Mouse (Mus musculus): ENCODE data around the gene Ppm1h. TPM values are rescaled to one million over a fixed set of nuclear protein-coding genes. Genes with fewer than 3 reads are reported as not detected.

Gene Ppm1h
- polyA plus RNA-seq, 1 experiment = 0.13 TPM

- Histone ChIP-seq H3K79me2 (ENCODE audit: control insufficient read depth, insufficient read depth) (no peaks in the 10 kb centered on the region), H3K27me3 (ENCODE audit: control insufficient read depth, insufficient read depth, insufficient read length) (peaks cover 18% of the 10 kb centered on the region), H3ac (ENCODE audit: control insufficient read depth, insufficient read length) (no peak overlapping the region), H3K4me3 (no peak overlapping the region), H3K4me2 (ENCODE audit: low read depth) (no peak overlapping the region), H3K36me3 (ENCODE audit: control insufficient read depth, insufficient read depth) (no peaks in the 10 kb centered on the region)
- TF ChIP-seq E2F4 (IDR thresholded peaks at IDR 0.05; ENCODE audit: insufficient read depth) = no peak
- no peak for TF ChIP-seq SRF (IDR thresholded peaks at IDR 0.05; ENCODE audit: control insufficient read depth, insufficient read length, low read depth)
- no peak for TF ChIP-seq MAX (IDR thresholded peaks at IDR 0.05; ENCODE audit: low read depth)
Measured at GRCm38 (mm10) chr10:122753924-122754307, 75.4 kb downstream of the Ppm1h start.

- no peak overlapping the region for H3K4me2 ChIP-seq (ENCODE audit: low read depth)
- H3K79me2 ChIP-seq (ENCODE audit: control insufficient read depth, insufficient read depth) = no peaks in the 10 kb centered on the region
- no peak for TF ChIP-seq SRF (IDR thresholded peaks at IDR 0.05; ENCODE audit: control insufficient read depth, insufficient read length, low read depth)
- TF ChIP-seq MAX (IDR thresholded peaks at IDR 0.05; ENCODE audit: low read depth) = no peak
- TF ChIP-seq TCF12 (IDR thresholded peaks at IDR 0.05; ENCODE audit: insufficient read depth, poor library complexity, severe bottlenecking) = no peak
- TF ChIP-seq CEBPB (IDR thresholded peaks at IDR 0.05; ENCODE audit: insufficient read depth, poor library complexity, severe bottlenecking) = no peak
- TF ChIP-seq E2F4 (IDR thresholded peaks at IDR 0.05; ENCODE audit: insufficient read depth) = no peak
- TF ChIP-seq USF1 (IDR thresholded peaks at IDR 0.05; ENCODE audit: low read depth) = no peak
- no peak for TF ChIP-seq MYOD1 (IDR thresholded peaks at IDR 0.05; ENCODE audit: control insufficient read depth in 1 of 3, insufficient read length in 2 of 3, low read depth in 2 of 3)
- no peak for TF ChIP-seq POLR2A (IDR thresholded peaks at IDR 0.05; ENCODE audit: insufficient read length, low read depth)
- no peak for TF ChIP-seq REST (IDR thresholded peaks at IDR 0.05; ENCODE audit: insufficient read depth, insufficient read length)
- TF ChIP-seq MYOG (IDR thresholded peaks at IDR 0.05; ENCODE audit: control insufficient read depth in 1 of 3, insufficient read depth in 1 of 3, insufficient read length in 2 of 3, low read depth in 2 of 3) = no peak
- no peak for TF ChIP-seq TCF3 (IDR thresholded peaks at IDR 0.05; ENCODE audit: insufficient read length, low read depth)
- no peak for TF ChIP-seq POLR2AphosphoS2 (IDR thresholded peaks at IDR 0.05; ENCODE audit: insufficient read length, low read depth)
- peaks cover 18% of the 10 kb centered on the region for H3K27me3 ChIP-seq (ENCODE audit: control insufficient read depth, insufficient read depth, insufficient read length)
- no peak overlapping the region for H3K4me3 ChIP-seq
- no peak overlapping the region for H3ac ChIP-seq (ENCODE audit: control insufficient read depth, insufficient read length)
- H3K36me3 ChIP-seq (ENCODE audit: control insufficient read depth, insufficient read depth) = no peaks in the 10 kb centered on the region
Measured at GRCm38 (mm10) chr10:122754967-122755366, 76.4 kb downstream of the Ppm1h start.

GRCm38 (mm10) chr10:122756879-122757530 lies 78.4 kb downstream of the Ppm1h start:
- TF ChIP-seq REST (IDR thresholded peaks at IDR 0.05; ENCODE audit: insufficient read depth, insufficient read length) (no peak), MYOG (IDR thresholded peaks at IDR 0.05; ENCODE audit: control insufficient read depth in 1 of 3, insufficient read depth in 1 of 3, insufficient read length in 2 of 3, low read depth in 2 of 3) (no peak), MAX (IDR thresholded peaks at IDR 0.05; ENCODE audit: low read depth) (no peak), POLR2AphosphoS2 (IDR thresholded peaks at IDR 0.05; ENCODE audit: insufficient read length, low read depth) (no peak), TCF3 (IDR thresholded peaks at IDR 0.05; ENCODE audit: insufficient read length, low read depth) (no peak), CEBPB (IDR thresholded peaks at IDR 0.05; ENCODE audit: insufficient read depth, poor library complexity, severe bottlenecking) (no peak), TCF12 (IDR thresholded peaks at IDR 0.05; ENCODE audit: insufficient read depth, poor library complexity, severe bottlenecking) (no peak)
- Histone ChIP-seq H3K36me3 (ENCODE audit: control insufficient read depth, insufficient read depth) (no peaks in the 10 kb centered on the region), H3ac (ENCODE audit: control insufficient read depth, insufficient read length) (no peak overlapping the region), H3K4me2 (ENCODE audit: low read depth) (no peak overlapping the region), H3K4me3 (no peak overlapping the region), H3K27me3 (ENCODE audit: control insufficient read depth, insufficient read depth, insufficient read length) (peaks cover 18% of the 10 kb centered on the region), H3K79me2 (ENCODE audit: control insufficient read depth, insufficient read depth) (no peaks in the 10 kb centered on the region)

- H3K4me3 ChIP-seq = no peak overlapping the region
- no peak overlapping the region for H3ac ChIP-seq (ENCODE audit: control insufficient read depth, insufficient read length)
- H3K27me3 ChIP-seq (ENCODE audit: control insufficient read depth, insufficient read depth, insufficient read length) = peaks cover 12% of the 10 kb centered on the region
- TF ChIP-seq USF1 (IDR thresholded peaks at IDR 0.05; ENCODE audit: low read depth) (no peak), REST (IDR thresholded peaks at IDR 0.05; ENCODE audit: insufficient read depth, insufficient read length) (no peak), TCF3 (IDR thresholded peaks at IDR 0.05; ENCODE audit: insufficient read length, low read depth) (no peak), TCF12 (IDR thresholded peaks at IDR 0.05; ENCODE audit: insufficient read depth, poor library complexity, severe bottlenecking) (no peak), POLR2AphosphoS2 (IDR thresholded peaks at IDR 0.05; ENCODE audit: insufficient read length, low read depth) (no peak), MAX (IDR thresholded peaks at IDR 0.05; ENCODE audit: low read depth) (no peak), E2F4 (IDR thresholded peaks at IDR 0.05; ENCODE audit: insufficient read depth) (no peak), POLR2A (IDR thresholded peaks at IDR 0.05; ENCODE audit: insufficient read length, low read depth) (no peak), CEBPB (IDR thresholded peaks at IDR 0.05; ENCODE audit: insufficient read depth, poor library complexity, severe bottlenecking) (no peak), MYOG (IDR thresholded peaks at IDR 0.05; ENCODE audit: control insufficient read depth in 1 of 3, insufficient read depth in 1 of 3, insufficient read length in 2 of 3, low read depth in 2 of 3) (no peak), MYOD1 (IDR thresholded peaks at IDR 0.05; ENCODE audit: control insufficient read depth in 1 of 3, insufficient read length in 2 of 3, low read depth in 2 of 3) (no peak), SRF (IDR thresholded peaks at IDR 0.05; ENCODE audit: control insufficient read depth, insufficient read length, low read depth) (no peak)
- no peak overlapping the region for H3K4me2 ChIP-seq (ENCODE audit: low read depth)
- no peaks in the 10 kb centered on the region for H3K79me2 ChIP-seq (ENCODE audit: control insufficient read depth, insufficient read depth)
- H3K36me3 ChIP-seq (ENCODE audit: control insufficient read depth, insufficient read depth) = no peaks in the 10 kb centered on the region
Measured at GRCm38 (mm10) chr10:122757727-122758126, 79.2 kb downstream of the Ppm1h start.

GRCm38 (mm10) chr10:122758346-122758745 lies 79.8 kb downstream of the Ppm1h start:
- Histone ChIP-seq H3K27me3 (ENCODE audit: control insufficient read depth, insufficient read depth, insufficient read length) (peaks cover 7% of the 10 kb centered on the region), H3ac (ENCODE audit: control insufficient read depth, insufficient read length) (no peak overlapping the region)
- no peak for TF ChIP-seq SRF (IDR thresholded peaks at IDR 0.05; ENCODE audit: control insufficient read depth, insufficient read length, low read depth)
- TF ChIP-seq REST (IDR thresholded peaks at IDR 0.05; ENCODE audit: insufficient read depth, insufficient read length) = no peak
- no peak for TF ChIP-seq TCF12 (IDR thresholded peaks at IDR 0.05; ENCODE audit: insufficient read depth, poor library complexity, severe bottlenecking)
- no peak for TF ChIP-seq USF1 (IDR thresholded peaks at IDR 0.05; ENCODE audit: low read depth)
- TF ChIP-seq POLR2AphosphoS2 (IDR thresholded peaks at IDR 0.05; ENCODE audit: insufficient read length, low read depth) = no peak
- no peak for TF ChIP-seq MAX (IDR thresholded peaks at IDR 0.05; ENCODE audit: low read depth)
- no peak for TF ChIP-seq MYOD1 (IDR thresholded peaks at IDR 0.05; ENCODE audit: control insufficient read depth in 1 of 3, insufficient read length in 2 of 3, low read depth in 2 of 3)
- TF ChIP-seq CEBPB (IDR thresholded peaks at IDR 0.05; ENCODE audit: insufficient read depth, poor library complexity, severe bottlenecking) = no peak
- TF ChIP-seq POLR2A (IDR thresholded peaks at IDR 0.05; ENCODE audit: insufficient read length, low read depth) = no peak
- TF ChIP-seq MYOG (IDR thresholded peaks at IDR 0.05; ENCODE audit: control insufficient read depth in 1 of 3, insufficient read depth in 1 of 3, insufficient read length in 2 of 3, low read depth in 2 of 3) = no peak
- TF ChIP-seq E2F4 (IDR thresholded peaks at IDR 0.05; ENCODE audit: insufficient read depth) = no peak
- TF ChIP-seq TCF3 (IDR thresholded peaks at IDR 0.05; ENCODE audit: insufficient read length, low read depth) = no peak

More at GRCm38 (mm10) chr10:122758346-122758745, 79.8 kb downstream of the Ppm1h start:
- Histone ChIP-seq H3K36me3 (ENCODE audit: control insufficient read depth, insufficient read depth) (no peaks in the 10 kb centered on the region), H3K4me3 (no peak overlapping the region), H3K79me2 (ENCODE audit: control insufficient read depth, insufficient read depth) (no peaks in the 10 kb centered on the region), H3K4me2 (ENCODE audit: low read depth) (no peak overlapping the region)

Data from myocyte (in vitro differentiated cells).